Mouse (Mus musculus): ENCODE data around the gene Fgf22. TPM values are rescaled to one million over a fixed set of nuclear protein-coding genes. Genes with fewer than 3 reads are reported as not detected.

Gene Fgf22
- total RNA-seq, 2 experiments from 2014 or later: not detected

- no peak for ATAC-seq (replicated peaks; ENCODE audit: poor library complexity)
These were observed 34.7 kb downstream of the Fgf22 start for GRCm38 (mm10) chr10:79789581-79789980.

DNA sequence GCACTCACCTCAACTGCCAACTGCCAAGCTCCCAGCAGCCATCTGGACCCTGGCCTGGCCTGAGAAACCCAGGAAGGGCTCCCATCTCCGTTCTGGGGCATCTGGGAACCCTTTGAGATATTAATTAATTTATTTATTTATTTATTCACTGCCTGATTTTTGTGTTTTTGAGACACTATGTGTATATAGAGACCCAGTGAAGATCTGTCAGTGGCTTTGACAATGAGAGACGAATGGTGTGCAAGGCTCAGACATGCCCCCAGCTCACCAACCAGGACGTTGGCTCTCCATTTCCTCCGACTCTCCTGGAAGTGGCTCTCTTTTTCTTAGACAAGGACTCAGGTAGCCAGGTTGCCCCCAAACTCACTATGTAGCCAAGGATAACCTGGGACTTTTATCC lies 36.0 kb downstream of the Fgf22 start, which contains the start of gene Prss57:
TSS of gene Prss57 (minus strand) at position 101 of the 400 bp plus-strand sequence.
- no peak; the same call in 1 of the 2 replicates for ATAC-seq (replicated peaks; ENCODE audit: poor library complexity)

DNA sequence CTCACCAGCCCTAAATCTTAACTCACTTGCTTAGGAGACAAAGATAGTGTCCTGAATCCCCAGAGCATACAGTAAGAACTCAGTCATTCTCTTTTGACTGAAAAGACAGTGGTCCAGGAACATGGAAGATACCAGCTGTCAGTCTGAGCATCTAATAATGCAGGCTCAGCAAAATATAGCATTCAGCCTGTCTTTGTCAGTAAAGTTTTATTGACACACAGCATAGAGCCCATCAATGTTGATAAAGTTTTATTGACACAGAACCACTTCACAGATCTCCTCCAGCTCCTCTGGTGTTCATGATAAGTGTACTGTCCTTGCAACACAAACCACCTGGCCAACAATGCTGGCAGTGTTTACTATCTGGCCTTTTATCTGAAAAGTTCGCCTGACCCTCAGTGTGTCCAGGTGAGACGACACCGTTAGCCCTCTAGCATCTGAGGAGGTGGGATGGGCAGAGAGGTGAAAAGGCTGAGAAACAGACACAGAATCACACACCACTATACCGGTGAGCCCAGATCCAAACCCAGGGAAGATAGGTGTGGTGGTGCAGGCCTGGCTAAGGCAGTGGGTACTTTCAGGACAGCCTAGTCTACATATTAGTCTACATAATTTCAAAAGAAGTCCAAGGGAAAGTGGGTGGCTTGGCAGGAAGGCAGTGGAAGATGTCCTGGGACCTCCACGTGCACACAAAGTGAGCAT lies 37.6 kb downstream of the Fgf22 start:
- no peak for ATAC-seq (replicated peaks; ENCODE audit: poor library complexity)

DNA sequence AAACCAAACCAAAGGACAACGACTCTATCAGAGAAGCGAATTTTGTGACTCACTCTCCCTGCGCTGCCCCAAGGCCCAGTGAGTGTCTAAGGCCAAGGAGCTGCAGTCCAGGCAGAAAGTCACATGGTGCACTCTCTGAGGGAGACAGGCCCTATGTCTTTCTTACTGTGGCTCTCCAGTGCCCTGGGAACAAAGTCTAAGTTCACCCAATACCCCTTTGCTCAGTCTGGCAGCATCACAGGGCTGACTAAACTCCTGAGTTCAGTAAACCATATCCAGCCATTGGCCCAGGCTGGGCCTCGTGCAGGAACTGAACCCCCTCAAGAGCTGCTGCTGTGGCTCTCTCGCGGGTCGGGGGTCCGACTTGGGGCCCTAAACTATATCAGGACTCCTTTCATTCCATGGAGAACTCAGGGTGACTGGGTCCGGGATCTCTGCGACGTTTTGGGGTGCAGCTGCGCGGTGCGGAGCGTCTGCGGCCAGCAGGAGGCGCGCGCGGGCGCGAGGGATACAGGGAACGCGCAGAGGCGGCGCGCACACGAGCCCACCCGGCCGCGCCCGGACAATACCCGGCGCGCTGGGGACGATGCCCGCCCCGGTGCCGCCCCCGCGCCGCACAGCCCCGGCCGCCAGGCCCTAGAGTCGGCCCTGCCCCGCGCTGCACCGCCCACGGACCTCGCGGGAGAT lies 38.3 kb downstream of the Fgf22 start, which contains the start of gene Palm:
TSS of gene Palm (plus strand) at position 522 of the 687 bp plus-strand sequence.
- ATAC-seq (replicated peaks; ENCODE audit: poor library complexity): peak; percentile 54

DNA sequence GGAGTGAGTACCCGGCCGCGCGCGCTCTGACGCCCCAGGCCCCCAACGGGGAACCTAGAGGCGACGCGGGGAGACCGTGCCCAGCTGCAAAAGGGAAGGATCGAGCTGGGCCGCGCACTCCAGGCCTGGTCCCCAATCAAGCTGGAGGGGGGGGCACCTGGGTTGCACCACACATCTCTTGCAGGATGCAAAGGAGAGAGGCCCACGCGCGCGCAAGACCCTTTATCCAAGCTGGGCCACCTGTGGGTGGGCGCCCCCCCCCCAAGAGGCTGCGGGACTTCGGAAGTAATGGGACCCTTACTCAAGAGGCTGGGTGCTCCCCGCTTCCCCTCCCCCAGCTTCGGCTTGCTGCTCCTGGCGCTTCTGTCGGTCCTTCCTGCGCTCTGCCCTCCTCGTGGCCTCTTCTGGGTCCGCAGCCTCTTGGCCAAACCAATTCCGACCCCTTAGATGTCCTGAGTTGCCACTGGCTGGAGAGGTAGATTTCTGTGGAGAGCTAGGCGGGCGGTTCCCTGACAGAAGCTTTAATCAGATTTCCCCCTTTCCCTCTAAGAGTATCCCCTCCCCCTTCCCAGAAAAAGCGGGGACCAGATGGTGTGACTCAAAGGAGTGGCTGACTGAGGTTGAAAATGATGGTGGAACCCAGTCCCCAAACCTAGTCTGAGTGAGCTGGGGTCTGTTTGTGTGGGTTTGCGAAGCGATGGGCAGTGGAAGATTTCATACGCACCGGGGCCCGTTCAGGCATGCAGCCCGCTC lies 39.0 kb downstream of the Fgf22 start:
- peak; percentile 1; the same call in 1 of the 2 replicates for ATAC-seq (replicated peaks; ENCODE audit: poor library complexity)

- no peak for ATAC-seq (replicated peaks; ENCODE audit: poor library complexity)
These were observed 39.6 kb downstream of the Fgf22 start for GRCm38 (mm10) chr10:79794491-79794931.

DNA sequence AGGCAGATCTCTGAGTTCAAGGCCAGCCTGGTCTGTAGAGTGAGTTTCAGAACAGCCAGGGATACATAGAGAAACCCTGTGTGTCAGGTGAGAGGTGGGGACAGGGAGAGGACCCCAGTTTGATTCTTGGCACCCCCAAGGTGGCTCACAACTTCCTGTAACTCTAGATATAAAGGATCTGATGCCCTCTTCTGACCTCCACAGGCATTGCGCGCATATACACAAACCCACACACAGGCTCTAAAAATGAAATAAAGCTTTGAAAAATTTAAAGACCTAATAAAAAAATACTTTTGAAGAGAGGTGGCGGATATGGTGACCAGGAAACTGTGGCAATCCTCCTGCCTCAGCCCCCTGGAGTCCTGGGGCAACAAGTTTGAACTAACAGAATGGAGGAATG lies 41.0 kb downstream of the Fgf22 start:
- no peak for ATAC-seq (replicated peaks; ENCODE audit: poor library complexity)

DNA sequence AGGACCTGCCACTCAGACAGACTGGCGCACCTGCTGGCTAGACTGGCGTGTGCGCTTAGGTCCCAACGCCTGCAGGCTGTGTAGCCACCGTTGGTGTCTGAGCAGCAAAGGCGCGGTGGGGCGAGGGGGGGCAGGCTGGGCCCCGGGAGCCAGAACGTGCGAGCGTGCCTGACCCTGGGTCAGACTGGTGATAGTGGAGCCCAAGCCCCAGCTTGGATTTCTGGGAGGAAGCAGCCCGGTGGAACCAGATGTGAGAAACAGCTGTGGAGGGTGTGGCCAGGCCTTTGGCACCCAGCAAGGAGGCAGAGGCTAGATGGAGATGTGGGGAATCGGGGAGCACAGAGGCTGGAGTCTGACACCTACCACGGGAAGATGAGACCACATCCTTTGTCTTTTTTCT lies 42.5 kb downstream of the Fgf22 start:
- ATAC-seq (replicated peaks; ENCODE audit: poor library complexity): peak; percentile 22

DNA sequence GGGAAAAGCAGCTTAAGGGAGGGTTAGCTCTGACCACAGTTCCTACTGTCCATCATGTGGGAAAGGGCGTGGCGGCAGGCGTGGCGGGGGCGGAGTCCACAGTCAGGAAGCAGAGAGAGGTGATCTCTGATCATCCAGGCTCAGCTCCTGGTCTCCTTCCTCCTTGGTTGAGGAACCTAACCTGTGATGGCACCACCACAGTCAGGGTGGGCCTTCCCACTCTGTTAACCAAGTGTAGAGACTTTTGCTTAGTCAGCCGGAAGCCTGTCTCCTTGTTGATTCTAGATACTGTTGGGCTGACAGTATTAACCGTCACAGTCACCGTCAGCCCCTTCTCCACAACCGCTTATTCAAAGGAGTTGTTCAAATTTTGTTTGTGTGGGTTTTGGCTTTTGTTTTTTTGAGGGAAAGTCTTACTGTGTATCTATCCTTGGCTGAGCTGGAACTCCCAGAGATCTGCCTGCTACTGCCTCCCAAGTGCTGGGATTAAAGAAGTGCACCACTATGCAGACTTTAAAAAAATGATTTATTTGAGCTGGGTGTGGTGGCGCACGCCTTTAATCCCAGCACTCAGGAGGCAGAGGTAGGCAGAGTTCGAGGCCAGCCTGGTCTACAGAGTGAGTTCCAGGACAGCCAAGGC lies 43.5 kb downstream of the Fgf22 start:
- peak; percentile 79 for ATAC-seq (replicated peaks; ENCODE audit: poor library complexity)

GRCm38 (mm10) chr10:79800508-79800907 lies 45.6 kb downstream of the Fgf22 start:
- ATAC-seq (replicated peaks; ENCODE audit: poor library complexity): no peak

- no peak for ATAC-seq (replicated peaks; ENCODE audit: poor library complexity)
These were observed 47.0 kb downstream of the Fgf22 start for GRCm38 (mm10) chr10:79801837-79802236.

- ATAC-seq (replicated peaks; ENCODE audit: poor library complexity): 0 out of 2 replicates have a peak, but pooled peaks have one; percentile 18
These were observed 47.6 kb downstream of the Fgf22 start for GRCm38 (mm10) chr10:79802331-79802971.

DNA sequence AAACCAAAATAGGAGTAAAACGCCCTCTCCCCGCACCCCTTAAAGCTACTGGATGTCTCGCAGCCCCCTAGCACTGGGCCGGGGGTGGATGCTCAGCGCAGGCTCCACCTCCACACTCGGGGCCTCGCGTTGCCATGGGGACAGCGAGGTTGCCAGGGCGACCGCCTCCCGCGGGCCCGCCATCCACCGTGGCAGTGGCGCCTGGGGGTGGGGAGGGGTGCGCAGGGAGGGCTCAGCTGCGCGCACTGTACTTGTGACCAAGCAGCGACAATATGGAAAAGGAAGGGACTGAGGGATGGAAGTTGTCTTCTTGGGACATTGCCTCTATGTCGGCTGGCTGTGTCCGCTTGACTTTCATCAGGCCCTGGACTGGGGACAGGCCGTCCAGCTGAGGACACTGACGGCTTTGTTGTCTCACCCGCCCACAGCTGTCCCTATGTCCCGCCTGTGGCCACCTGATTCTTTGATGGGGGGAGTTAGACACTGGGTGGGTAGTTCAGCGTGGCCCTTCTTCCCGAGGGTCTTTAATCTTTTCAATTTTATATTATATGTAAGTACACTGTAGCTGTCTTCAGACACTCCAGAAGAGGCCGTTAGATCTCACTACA lies 48.9 kb downstream of the Fgf22 start:
- ATAC-seq (replicated peaks; ENCODE audit: poor library complexity): no peak

DNA sequence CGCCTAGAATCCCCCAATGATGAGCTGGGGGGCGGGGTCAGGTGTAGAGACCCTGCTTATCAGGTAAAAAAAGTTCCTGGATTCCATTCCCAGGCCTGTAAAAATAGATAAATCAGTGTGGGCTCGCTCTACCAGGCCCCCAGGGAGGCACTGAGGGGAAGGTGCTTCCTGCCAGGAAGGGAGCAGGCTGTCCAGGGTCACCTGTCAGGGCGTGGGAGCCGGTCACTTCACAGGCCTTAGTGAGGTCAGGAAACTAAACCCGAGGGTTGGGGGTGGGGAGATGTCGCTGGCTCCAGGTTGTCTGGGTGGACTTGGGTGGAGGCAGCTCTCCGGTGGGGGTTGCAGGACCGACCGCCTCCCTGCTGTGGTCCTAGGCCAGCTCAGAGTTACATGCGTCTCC lies 50.8 kb downstream of the Fgf22 start:
- no peak for ATAC-seq (replicated peaks; ENCODE audit: poor library complexity)

DNA sequence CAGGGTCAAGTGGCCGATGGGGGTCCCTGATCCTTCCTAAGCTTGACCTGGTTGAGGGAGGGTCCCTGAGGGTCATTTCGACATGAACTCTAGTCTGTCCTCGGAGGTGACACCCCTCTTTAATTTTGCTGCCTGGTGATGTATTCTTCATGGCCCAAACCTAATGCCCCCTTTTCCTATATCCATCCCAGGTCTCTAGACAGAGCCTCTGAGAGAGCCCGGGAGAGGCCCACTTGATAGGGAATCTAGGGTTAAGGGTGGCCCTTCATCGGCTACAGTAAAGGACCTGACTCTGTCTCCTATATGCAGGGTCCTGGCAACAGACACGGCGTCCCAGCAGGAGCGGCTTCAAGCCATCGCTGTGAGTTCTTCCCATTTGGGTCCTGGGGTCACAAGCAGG lies 51.5 kb downstream of the Fgf22 start:
- no peak for ATAC-seq (replicated peaks; ENCODE audit: poor library complexity)

- ATAC-seq (replicated peaks; ENCODE audit: poor library complexity): peak; percentile 51
These were observed 52.1 kb downstream of the Fgf22 start for GRCm38 (mm10) chr10:79806972-79807371.

DNA sequence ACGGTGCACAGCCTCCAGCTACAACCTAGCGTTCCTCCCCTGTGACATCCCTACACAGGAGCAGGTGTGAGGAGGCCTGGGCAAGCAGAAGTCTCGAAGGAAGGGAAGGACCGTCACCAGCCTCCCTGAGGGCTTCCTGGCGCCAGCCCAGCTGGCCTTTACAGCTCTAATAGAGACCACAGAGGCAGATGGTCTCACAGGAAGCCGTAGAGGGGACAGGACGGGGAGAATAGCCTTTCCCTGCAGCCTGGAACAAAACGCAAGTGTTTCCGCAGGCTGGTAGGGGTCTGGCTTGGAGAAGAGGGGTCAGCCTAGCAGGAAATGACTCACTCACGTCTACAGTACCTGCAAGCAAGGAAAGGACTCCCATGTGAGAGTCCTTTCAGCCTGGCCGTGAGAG lies 53.0 kb downstream of the Fgf22 start:
- no peak for ATAC-seq (replicated peaks; ENCODE audit: poor library complexity)
